Mouse (Mus musculus) hindbrain, postnatal 0 days (tissue): ENCODE measurements at regions not wholly inside any gene's neighbourhood (a gene's known extent, or its start where the extent isn't known, plus 50 kb on each side); places are given as distances from the start of the nearest gene placed in this dataset.

Experiments
- ATAC-seq: fragments of 200-750 bp; cut with Nextera tagmentation; 2 replicates; pipeline ENCODE4 v1.8.0; 2017; ENCODE audit warnings: mild to moderate bottlenecking, moderate TSS enrichment, moderate library complexity
- DNase-seq: peaks from one replicate; pipeline ENCODE4 v3.0.0-alpha.2; 2015; ENCODE audit warnings: low spot score
- H3K27ac ChIP-seq: fragments of 300-500 bp; sonication (generic); 2 replicates; pipeline ENCODE4 v1.5.1; 2014; ENCODE audit warnings: mild to moderate bottlenecking
- H3K27me3 ChIP-seq: fragments of 300-500 bp; sonication (generic); 2 replicates; pipeline ENCODE4 v1.6.1; 2014; ENCODE audit warnings: low read length, mixed read lengths; ENCODE audit not compliant: insufficient read depth
- H3K36me3 ChIP-seq: fragments of 300-500 bp; sonication (generic); 2 replicates; pipeline ENCODE4 v1.6.1; 2014; ENCODE audit warnings: low read length, mixed read lengths; ENCODE audit not compliant: insufficient read depth
- H3K4me1 ChIP-seq: fragments of 300-500 bp; sonication (generic); 2 replicates; pipeline ENCODE4 v1.6.1; 2014; ENCODE audit warnings: antibody characterized with exemption, low read length, mixed read lengths; ENCODE audit not compliant: insufficient read depth
- H3K4me2 ChIP-seq: fragments of 300-500 bp; sonication (generic); 2 replicates; pipeline ENCODE4 v1.6.1; 2014; ENCODE audit warnings: low read depth, mild to moderate bottlenecking, low read length, moderate library complexity, mixed read lengths
- H3K4me3 ChIP-seq: fragments of 300-500 bp; sonication (generic); 2 replicates; pipeline ENCODE4 v1.5.1; 2014; ENCODE audit warnings: low read length
- H3K9ac ChIP-seq: fragments of 300-500 bp; sonication (generic); replicated peaks from 2 replicates; pipeline ENCODE4 v1.6.1; 2014; ENCODE audit warnings: mild to moderate bottlenecking, low read length, moderate library complexity, mixed read lengths
- H3K9me3 ChIP-seq: fragments of 300-500 bp; sonication (generic); 2 replicates; pipeline ENCODE4 v1.6.1; 2016; ENCODE audit warnings: low read length, mixed read lengths
- CTCF ChIP-seq: IDR thresholded peaks from 2 replicates; pipeline ENCODE4 v1.5.1; 2016; ENCODE audit warnings: antibody characterized with exemption, control low read depth, low read depth
- WGBS: fragments of 180-500 bp; shearing (Covaris S2); extraction: QIAGEN DNeasy Blood & Tissue Kit; methylation state at CpG from one replicate; pipeline ENCODE4 v1.1.7; 2014; 5-methylcytosine and 5-hydroxymethylcytosine counted together

GRCm38 (mm10) chr13:106710580-106710979, 226.2 kb downstream of the Ipo11 start:
- Histone ChIP-seq H3K4me1 (no peaks in the 10 kb centered on the region), H3K27ac (no peak overlapping the region), H3K4me3 (no peak overlapping the region), H3K9ac (no peak overlapping the region), H3K36me3 (no peaks in the 10 kb centered on the region), H3K4me2 (no peak overlapping the region), H3K9me3 (no peaks in the 10 kb centered on the region), H3K27me3 (no peaks in the 10 kb centered on the region)
- TF ChIP-seq CTCF, result no peak
- ATAC-seq (no peak), DNase-seq (no peak)
- WGBS, result 86% methylated on average over 3 of the region's 3 CpGs

- Histone ChIP-seq H3K9ac (no peak overlapping the region), H3K4me2 (no peak overlapping the region), H3K9me3 (no peaks in the 10 kb centered on the region), H3K4me1 (no peaks in the 10 kb centered on the region), H3K36me3 (no peaks in the 10 kb centered on the region), H3K27ac (no peak overlapping the region), H3K4me3 (no peak overlapping the region), H3K27me3 (no peaks in the 10 kb centered on the region)
- WGBS, result 91% methylated on average over 1 of the region's 1 CpGs
- DNase-seq, result no peak
- no peak for TF ChIP-seq CTCF
- no peak for ATAC-seq
Measured at GRCm38 (mm10) chr13:106700376-106700775, 236.4 kb downstream of the Ipo11 start.

DNA sequence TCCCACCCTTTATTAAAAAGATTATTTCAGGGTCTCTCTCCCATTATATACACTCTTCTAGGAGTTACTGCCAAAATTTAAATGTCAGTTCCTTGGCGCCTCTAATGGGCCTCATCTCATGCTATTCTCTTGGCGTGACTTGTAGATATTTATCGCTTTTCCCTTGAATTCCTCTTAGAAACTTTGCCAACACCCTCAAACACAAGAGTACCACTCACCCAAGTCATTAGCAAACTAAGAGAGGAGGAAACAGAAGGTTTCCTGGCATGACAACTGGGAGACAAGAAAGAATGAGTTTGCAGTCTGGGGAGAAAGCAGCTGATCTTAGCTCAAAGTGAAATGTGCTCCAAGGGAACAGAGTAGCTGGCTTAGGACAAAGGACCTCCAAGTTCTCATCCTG, 236.8 kb downstream of the Ipo11 start:
- H3K27me3 ChIP-seq, result no peaks in the 10 kb centered on the region
- H3K4me3 ChIP-seq, result no peak overlapping the region
- TF ChIP-seq CTCF, result no peak
- H3K27ac ChIP-seq, result no peak overlapping the region
- H3K9ac ChIP-seq, result no peak overlapping the region
- no peaks in the 10 kb centered on the region for H3K36me3 ChIP-seq
- no peaks in the 10 kb centered on the region for H3K9me3 ChIP-seq
- peak; percentile 47; the same call in 1 of the 2 replicates for ATAC-seq
- H3K4me1 ChIP-seq, result no peaks in the 10 kb centered on the region
- WGBS, result 64% methylated on average over 3 of the region's 3 CpGs
- H3K4me2 ChIP-seq, result no peak overlapping the region
- peak; percentile 50 for DNase-seq

DNA sequence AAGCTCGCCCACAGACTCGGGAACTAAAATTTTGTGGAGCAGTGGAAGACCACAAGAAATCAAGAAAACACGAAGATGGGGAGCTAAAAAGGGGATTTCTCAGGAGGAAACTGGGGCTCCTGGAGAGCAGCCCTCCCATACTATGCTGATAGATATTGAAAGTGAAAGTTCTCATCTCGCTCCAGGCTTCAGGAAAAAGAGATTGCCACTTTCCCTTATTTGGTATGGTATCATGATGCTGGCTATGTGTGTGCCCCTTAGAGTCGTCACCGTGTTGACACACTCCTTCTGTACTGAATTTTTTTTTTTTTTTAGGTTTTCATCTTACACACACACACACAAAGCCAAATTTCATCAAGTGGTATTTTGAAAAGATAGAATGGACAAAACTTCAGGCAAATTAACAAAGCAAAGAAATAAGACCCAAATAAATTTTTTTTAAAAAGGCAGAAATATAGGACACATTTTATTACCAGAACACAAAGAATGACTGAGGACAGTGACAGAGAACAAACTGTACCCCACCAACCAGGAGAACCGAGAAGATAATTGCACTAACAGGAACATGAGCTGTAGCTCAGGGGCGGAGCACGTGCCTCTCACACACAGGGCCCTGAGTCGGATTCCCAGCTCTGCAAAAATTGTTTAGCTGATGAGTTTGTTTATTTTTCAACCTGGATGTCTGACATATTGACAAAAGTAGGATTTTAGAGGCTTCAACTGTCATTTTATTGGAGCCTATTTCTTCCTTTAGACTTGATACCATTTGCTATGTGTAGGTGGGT, 244.8 kb downstream of the Ipo11 start:
- no peak for TF ChIP-seq CTCF
- Histone ChIP-seq H3K27me3 (no peaks in the 10 kb centered on the region), H3K9ac (no peak overlapping the region), H3K36me3 (no peaks in the 10 kb centered on the region), H3K4me1 (0 out of 2 replicates have a peak, but pooled peaks cover 2% of the 10 kb centered on the region), H3K4me2 (no peak overlapping the region), H3K9me3 (no peaks in the 10 kb centered on the region), H3K4me3 (no peak overlapping the region), H3K27ac (no peak overlapping the region)
- no peak for ATAC-seq
- WGBS, result 85% methylated on average over 10 of the region's 10 CpGs
- DNase-seq, result no peak

DNA sequence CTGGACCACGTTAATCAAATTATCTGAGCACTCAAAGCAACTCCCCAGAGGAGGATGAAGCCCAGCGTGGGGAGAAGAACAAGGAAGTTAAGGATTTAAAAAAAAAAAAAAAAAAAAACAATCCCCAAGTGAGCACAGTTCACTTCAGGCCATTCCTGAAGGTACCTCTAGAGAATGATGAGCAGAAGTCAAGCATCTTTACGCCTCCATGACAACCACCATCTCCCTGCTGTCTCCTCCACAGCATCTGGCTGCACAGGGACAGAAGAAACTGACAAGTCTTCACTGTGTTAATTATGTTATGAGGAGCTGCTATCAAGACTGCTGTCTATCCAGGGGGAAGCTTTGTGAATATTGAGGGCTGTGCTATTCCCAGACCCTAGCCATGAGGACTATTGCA, 246.6 kb downstream of the Ipo11 start:
- no peak overlapping the region for H3K27ac ChIP-seq
- H3K4me2 ChIP-seq, result no peak overlapping the region
- H3K27me3 ChIP-seq, result no peaks in the 10 kb centered on the region
- TF ChIP-seq CTCF, result no peak
- DNase-seq (no peak), ATAC-seq (no peak)
- no peak overlapping the region for H3K4me3 ChIP-seq
- no peaks in the 10 kb centered on the region for H3K36me3 ChIP-seq
- H3K4me1 ChIP-seq, result 0 out of 2 replicates have a peak, but pooled peaks cover 2% of the 10 kb centered on the region
- no peaks in the 10 kb centered on the region for H3K9me3 ChIP-seq
- H3K9ac ChIP-seq, result no peak overlapping the region
- 38% methylated on average over 3 of the region's 3 CpGs for WGBS

DNA sequence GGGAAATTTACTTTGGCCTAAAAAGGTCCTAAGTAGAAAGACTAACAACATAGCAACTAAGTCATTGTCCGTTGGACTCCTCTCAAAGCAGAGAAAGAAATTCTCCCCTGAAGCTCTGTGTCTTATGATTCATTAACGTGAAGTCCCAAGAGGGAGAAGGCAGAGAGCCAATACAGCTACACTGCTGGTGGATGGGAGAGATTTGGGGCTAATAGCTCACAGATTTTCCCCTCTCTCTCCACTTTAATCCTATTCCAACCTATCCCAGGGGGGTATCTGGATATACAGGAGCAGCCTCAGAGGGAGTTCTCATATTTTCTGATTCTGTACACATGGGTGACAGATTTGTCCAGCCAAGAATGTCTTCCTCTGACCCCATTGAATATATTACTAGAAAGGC, 247.1 kb downstream of the Ipo11 start:
- peak; percentile 31 for DNase-seq
- Histone ChIP-seq H3K4me1 (0 out of 2 replicates have a peak, but pooled peaks cover 2% of the 10 kb centered on the region), H3K4me2 (no peak overlapping the region), H3K36me3 (no peaks in the 10 kb centered on the region), H3K9ac (no peak overlapping the region), H3K27ac (no peak overlapping the region), H3K27me3 (no peaks in the 10 kb centered on the region), H3K4me3 (no peak overlapping the region), H3K9me3 (no peaks in the 10 kb centered on the region)
- TF ChIP-seq CTCF, result no peak
- 28% methylated on average over 2 of the region's 2 CpGs for WGBS
- ATAC-seq, result no peak

GRCm38 (mm10) chr13:106689051-106689450, 247.7 kb downstream of the Ipo11 start:
- TF ChIP-seq CTCF, result no peak
- Histone ChIP-seq H3K9me3 (no peaks in the 10 kb centered on the region), H3K36me3 (no peaks in the 10 kb centered on the region), H3K4me3 (no peak overlapping the region), H3K27ac (no peak overlapping the region), H3K27me3 (no peaks in the 10 kb centered on the region), H3K4me2 (no peak overlapping the region), H3K9ac (no peak overlapping the region), H3K4me1 (0 out of 2 replicates have a peak, but pooled peaks cover 2% of the 10 kb centered on the region)
- 88% methylated on average over 8 of the region's 8 CpGs for WGBS
- no peak for ATAC-seq
- DNase-seq, result no peak
